Mouse (Mus musculus): ENCODE data around the gene Lif. TPM values are rescaled to one million over a fixed set of nuclear protein-coding genes. Genes with fewer than 3 reads are reported as not detected.

Lif gene
- polyA plus RNA-seq, 1 experiment, result 0.67 TPM

DNA sequence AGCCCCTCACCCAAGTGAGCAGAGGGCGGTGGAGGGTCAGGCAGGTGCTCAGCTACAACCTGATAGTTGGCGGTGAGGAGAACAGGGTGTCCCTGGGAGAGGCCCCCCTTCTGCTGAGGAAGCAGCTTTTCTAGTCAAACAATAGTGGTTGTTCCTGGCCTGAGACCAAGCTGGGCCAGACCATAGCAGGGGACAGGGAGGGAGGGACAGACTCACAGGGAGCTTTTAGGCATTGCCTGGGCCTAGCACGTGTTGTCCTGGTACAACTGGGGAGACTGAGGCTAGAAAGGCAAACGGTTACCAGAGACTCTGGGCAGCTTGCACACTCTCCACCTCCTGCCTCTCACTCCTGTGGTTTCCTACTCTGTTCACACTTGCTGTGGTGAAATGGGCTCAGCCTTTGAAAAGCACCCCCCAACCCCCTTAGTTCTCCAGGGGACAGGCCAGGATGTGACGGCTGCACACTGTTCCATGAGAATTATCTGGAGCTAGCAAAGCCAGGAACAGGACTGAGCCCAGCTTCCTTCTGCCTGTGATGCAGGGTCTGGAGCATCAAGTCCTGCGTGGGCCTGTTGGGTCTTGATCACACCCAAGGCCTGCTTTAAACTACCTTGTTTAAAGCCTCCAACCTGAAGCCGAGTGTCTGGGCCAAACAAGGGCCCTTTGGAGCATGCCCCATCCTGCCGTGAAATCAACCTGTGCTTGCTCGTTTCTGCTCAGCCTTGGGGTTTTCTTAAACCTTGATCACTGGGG, 40.9 kb upstream of the Lif start:
- DNase-seq, result peak; percentile 90
- WGBS, result 47% methylated on average over 9 of the region's 9 CpGs
- peaks cover 19% of the 10 kb centered on the region for H3K4me1 ChIP-seq (ENCODE audit: control insufficient read depth, insufficient read depth, low read length)
- peaks cover 3% of the 10 kb centered on the region; the same call in 1 of the 2 replicates for H3K36me3 ChIP-seq (ENCODE audit: control insufficient read depth, insufficient read depth, low read length)
- no peak overlapping the region for H3K4me3 ChIP-seq (ENCODE audit: insufficient read depth, low read depth, low read length)
- TF ChIP-seq POLR2A (IDR thresholded peaks at IDR 0.05; ENCODE audit: low read depth, low read length) (no peak), CTCF (conservative IDR thresholded peaks at IDR 0.05; ENCODE audit: insufficient read depth, insufficient read length, low read depth, low read length) (no peak)
- H3K27ac ChIP-seq (ENCODE audit: insufficient read depth, low read depth, low read length), result peak overlapping the region; percentile 70
- H3K27me3 ChIP-seq (replicated peaks; ENCODE audit: control insufficient read depth, insufficient read depth, low read length), result no peaks in the 10 kb centered on the region

DNA sequence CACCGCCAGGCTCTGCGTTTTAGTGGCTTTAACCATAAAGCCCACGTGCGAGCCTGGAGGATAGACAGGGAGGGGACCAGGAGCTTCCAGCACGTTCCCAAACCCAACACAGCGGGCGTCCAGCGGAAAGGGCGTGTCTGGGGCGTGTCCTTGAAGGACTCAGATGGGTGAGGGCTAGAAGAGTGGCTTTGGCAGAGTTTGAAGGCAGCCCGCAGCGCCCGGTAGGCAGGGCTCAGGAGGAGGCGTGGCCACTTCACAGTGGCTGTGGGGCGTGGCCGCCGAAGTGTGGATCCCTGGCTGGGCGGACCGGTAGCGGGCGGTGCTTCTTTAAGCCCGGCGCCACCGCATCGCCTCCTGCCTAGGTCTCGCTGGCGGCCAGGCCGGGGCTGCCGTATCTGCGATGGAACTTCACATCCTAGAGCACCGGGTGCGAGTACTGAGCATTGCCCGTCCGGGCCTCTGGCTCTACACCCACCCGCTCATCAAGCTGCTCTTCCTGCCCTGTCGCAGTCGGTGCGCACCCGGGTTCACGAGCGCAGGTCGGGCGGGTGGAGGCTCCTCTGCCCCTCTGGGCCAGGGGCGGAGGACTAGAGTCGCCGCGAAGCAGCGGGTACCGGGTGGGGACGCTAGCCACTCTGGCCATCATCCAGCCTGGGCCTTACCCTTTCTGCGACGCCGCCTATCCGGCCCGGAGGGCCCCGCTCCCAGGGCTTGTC, 39.3 kb upstream of the Lif start, which contains the start of gene Castor1:
Castor1 (plus strand) TSS at position 312 of the 716 bp plus-strand sequence.
- Histone ChIP-seq H3K4me1 (ENCODE audit: control insufficient read depth, insufficient read depth, low read length) (peaks cover 19% of the 10 kb centered on the region), H3K36me3 (ENCODE audit: control insufficient read depth, insufficient read depth, low read length) (peaks cover 3% of the 10 kb centered on the region; the same call in 1 of the 2 replicates), H3K27me3 (replicated peaks; ENCODE audit: control insufficient read depth, insufficient read depth, low read length) (no peaks in the 10 kb centered on the region), H3K27ac (ENCODE audit: insufficient read depth, low read depth, low read length) (peak within 1 kb of the TSS; percentile 58), H3K4me3 (ENCODE audit: insufficient read depth, low read depth, low read length) (peak within 1 kb of the TSS; percentile 67)
- TF ChIP-seq POLR2A (IDR thresholded peaks at IDR 0.05; ENCODE audit: low read depth, low read length), result peak; percentile 30
- TF ChIP-seq CTCF (conservative IDR thresholded peaks at IDR 0.05; ENCODE audit: insufficient read depth, insufficient read length, low read depth, low read length), result no peak
- 2% methylated on average over 56 of the region's 56 CpGs for WGBS
- peak; percentile 99 for DNase-seq

DNA sequence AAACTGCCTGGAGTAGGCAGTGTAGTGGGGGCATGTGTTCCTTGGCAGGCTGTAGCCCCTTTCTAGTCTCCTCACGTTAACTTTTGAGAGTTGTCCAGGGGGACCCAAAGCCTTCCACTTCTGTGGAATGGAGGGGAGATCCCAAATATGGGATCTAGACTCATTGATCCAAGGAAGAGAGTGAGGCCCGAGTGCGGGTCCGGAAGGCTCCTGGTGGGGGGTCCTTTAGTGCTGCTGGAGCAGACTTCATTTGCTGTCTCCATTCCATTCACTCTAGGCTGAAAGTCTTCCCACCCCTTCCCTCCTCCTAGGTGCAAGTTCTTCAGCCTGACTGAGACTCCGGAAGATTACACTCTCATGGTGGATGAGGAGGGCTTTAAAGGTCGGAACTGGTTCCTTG, 38.7 kb upstream of the Lif start:
- Histone ChIP-seq H3K27me3 (replicated peaks; ENCODE audit: control insufficient read depth, insufficient read depth, low read length) (no peaks in the 10 kb centered on the region), H3K4me3 (ENCODE audit: insufficient read depth, low read depth, low read length) (peak overlapping the region; percentile 67), H3K4me1 (ENCODE audit: control insufficient read depth, insufficient read depth, low read length) (peaks cover 19% of the 10 kb centered on the region), H3K36me3 (ENCODE audit: control insufficient read depth, insufficient read depth, low read length) (peaks cover 3% of the 10 kb centered on the region; the same call in 1 of the 2 replicates), H3K27ac (ENCODE audit: insufficient read depth, low read depth, low read length) (peak overlapping the region; percentile 58; the same call in 1 of the 2 replicates)
- TF ChIP-seq POLR2A (IDR thresholded peaks at IDR 0.05; ENCODE audit: low read depth, low read length) (no peak), CTCF (conservative IDR thresholded peaks at IDR 0.05; ENCODE audit: insufficient read depth, insufficient read length, low read depth, low read length) (no peak)
- DNase-seq, result no peak
- 16% methylated on average over 6 of the region's 6 CpGs for WGBS

DNA sequence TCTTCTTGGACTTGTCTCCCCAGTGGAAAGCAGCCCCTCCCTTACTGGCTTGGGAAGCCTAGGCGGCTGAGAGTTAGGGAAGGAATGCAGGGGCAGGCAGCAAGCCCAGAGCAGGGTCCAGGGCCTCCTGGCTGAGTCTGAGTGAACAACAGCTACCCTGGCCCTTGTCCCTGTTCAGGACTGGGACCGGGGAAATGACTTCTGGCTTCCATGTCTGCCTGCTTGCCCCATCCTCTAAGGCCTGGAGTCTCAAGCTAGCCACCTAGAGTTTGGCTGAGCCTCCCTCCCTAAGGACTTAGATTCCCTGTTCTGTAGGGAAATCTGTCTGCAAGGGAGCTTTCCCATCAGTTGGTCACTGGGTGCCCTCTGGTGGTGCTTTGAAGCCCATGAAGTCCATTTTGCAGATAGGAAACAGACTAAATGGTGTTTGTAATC, 38.0 kb upstream of the Lif start:
- Histone ChIP-seq H3K4me3 (ENCODE audit: insufficient read depth, low read depth, low read length) (no peak overlapping the region), H3K27me3 (replicated peaks; ENCODE audit: control insufficient read depth, insufficient read depth, low read length) (no peaks in the 10 kb centered on the region), H3K27ac (ENCODE audit: insufficient read depth, low read depth, low read length) (no peak overlapping the region), H3K36me3 (ENCODE audit: control insufficient read depth, insufficient read depth, low read length) (peaks cover 3% of the 10 kb centered on the region; the same call in 1 of the 2 replicates), H3K4me1 (ENCODE audit: control insufficient read depth, insufficient read depth, low read length) (peaks cover 19% of the 10 kb centered on the region)
- TF ChIP-seq POLR2A (IDR thresholded peaks at IDR 0.05; ENCODE audit: low read depth, low read length) (no peak), CTCF (conservative IDR thresholded peaks at IDR 0.05; ENCODE audit: insufficient read depth, insufficient read length, low read depth, low read length) (peak; percentile 97)
- DNase-seq, result peak; percentile 93
- 0% methylated on average over 2 of the region's 2 CpGs for WGBS

DNA sequence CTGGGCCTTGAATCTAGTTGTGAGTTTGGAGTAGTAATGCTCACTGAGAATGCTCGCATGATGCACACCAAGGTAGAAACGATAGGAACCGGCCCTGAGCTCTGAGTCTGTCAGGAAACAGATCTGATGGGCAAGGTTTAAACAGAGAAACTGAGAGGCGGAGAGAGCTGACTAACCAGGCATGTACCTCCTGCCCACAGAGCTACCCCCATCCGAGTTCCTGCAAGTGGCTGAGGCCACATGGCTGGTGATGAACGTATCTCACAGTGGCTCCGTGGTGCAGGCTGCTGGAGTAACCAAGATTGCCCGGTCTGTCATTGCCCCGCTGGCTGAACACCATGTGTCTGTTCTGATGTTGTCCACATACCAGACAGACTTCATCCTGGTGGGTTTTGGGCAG, 37.4 kb upstream of the Lif start:
- 56% methylated on average over 9 of the region's 9 CpGs for WGBS
- TF ChIP-seq POLR2A (IDR thresholded peaks at IDR 0.05; ENCODE audit: low read depth, low read length) (no peak), CTCF (conservative IDR thresholded peaks at IDR 0.05; ENCODE audit: insufficient read depth, insufficient read length, low read depth, low read length) (no peak)
- Histone ChIP-seq H3K27ac (ENCODE audit: insufficient read depth, low read depth, low read length) (no peak overlapping the region), H3K4me1 (ENCODE audit: control insufficient read depth, insufficient read depth, low read length) (peaks cover 19% of the 10 kb centered on the region), H3K36me3 (ENCODE audit: control insufficient read depth, insufficient read depth, low read length) (peaks cover 3% of the 10 kb centered on the region; the same call in 1 of the 2 replicates), H3K4me3 (ENCODE audit: insufficient read depth, low read depth, low read length) (no peak overlapping the region), H3K27me3 (replicated peaks; ENCODE audit: control insufficient read depth, insufficient read depth, low read length) (no peaks in the 10 kb centered on the region)
- no peak for DNase-seq

DNA sequence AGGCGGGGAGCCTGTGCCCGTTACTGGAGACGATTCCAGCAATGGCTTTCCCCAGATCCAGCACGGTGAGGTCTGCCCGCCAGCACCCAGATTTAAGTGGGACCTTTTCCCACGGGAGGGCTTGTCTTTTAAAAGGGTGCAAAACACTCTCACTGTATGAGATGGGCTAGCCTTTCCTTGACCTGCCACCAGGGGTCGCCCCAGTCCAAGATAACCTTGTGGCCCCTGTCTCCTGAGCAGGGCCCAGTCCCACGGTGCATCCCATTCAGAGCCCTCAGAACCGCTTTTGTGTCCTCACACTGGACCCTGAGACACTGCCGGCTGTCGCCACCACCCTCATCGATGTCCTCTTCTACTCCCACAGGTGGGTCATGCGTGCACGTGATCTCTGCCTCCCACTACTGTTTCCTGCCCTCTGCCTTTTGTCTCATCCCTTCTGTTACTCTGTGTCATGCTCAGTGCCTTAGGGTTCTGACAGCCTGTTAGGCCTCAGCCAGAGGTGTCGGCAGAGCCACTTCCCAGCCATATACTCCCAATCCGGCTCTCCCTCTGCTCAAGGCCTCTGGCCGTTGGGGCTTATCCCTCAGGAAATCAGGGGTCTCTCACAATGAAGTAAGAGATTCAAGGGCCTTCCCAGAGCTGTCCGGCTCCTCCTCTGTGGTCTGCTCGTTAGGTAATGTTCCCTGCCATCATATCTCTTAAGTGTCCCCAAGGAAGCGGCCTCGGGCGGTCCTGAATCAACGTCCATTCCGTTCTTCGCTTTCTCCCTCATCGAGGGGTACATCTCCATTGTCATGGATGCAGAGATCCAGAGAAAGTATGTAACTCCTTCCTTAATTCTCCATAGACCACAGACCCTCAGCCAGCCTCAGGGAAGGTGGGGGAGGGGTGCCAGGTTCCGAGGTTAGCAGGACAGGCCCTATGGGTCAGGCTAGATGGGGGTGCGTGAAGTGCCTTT, 36.6 kb upstream of the Lif start:
- WGBS, result 60% methylated on average over 28 of the region's 28 CpGs
- TF ChIP-seq CTCF (conservative IDR thresholded peaks at IDR 0.05; ENCODE audit: insufficient read depth, insufficient read length, low read depth, low read length) (peak; percentile 92), POLR2A (IDR thresholded peaks at IDR 0.05; ENCODE audit: low read depth, low read length) (no peak)

More for the DNA sequence above, 36.6 kb upstream of the Lif start:
- no peak overlapping the region for H3K4me3 ChIP-seq (ENCODE audit: insufficient read depth, low read depth, low read length)
- H3K4me1 ChIP-seq (ENCODE audit: control insufficient read depth, insufficient read depth, low read length), result peaks cover 15% of the 10 kb centered on the region
- H3K27ac ChIP-seq (ENCODE audit: insufficient read depth, low read depth, low read length), result no peak overlapping the region
- H3K36me3 ChIP-seq (ENCODE audit: control insufficient read depth, insufficient read depth, low read length), result no peaks in the 10 kb centered on the region
- DNase-seq, result peak; percentile 81
- H3K27me3 ChIP-seq (replicated peaks; ENCODE audit: control insufficient read depth, insufficient read depth, low read length), result no peaks in the 10 kb centered on the region

Data from kidney, adult 2 months (tissue).